Mouse (Mus musculus): Measurements from ENCODE around the gene Tll2. TPM values are rescaled to one million over a fixed set of nuclear protein-coding genes. Genes with fewer than 3 reads are reported as not detected.

Gene Tll2
- polyA plus RNA-seq, 1 experiment from 2014 or later: not detected

GRCm38 (mm10) chr19:41165144-41165913, 41.3 kb downstream of the Tll2 start:
- H3K4me1 ChIP-seq (replicated peaks; ENCODE audit: insufficient read depth, low read length): no peaks in the 10 kb centered on the region
- DNase-seq (ENCODE audit: low spot score): no peak
- no peaks in the 10 kb centered on the region for H3K27me3 ChIP-seq (ENCODE audit: insufficient read depth, low read length)
- ATAC-seq (replicated peaks; ENCODE audit: low FRiP score, low read depth): no peak
- H3K27ac ChIP-seq: no peak overlapping the region
- no peaks in the 10 kb centered on the region for H3K9me3 ChIP-seq (replicated peaks; ENCODE audit: low read length)
- H3K9ac ChIP-seq (ENCODE audit: low read depth, low read length): no peak overlapping the region
- H3K36me3 ChIP-seq (ENCODE audit: insufficient read depth, low read length): no peaks in the 10 kb centered on the region
- no peak overlapping the region for H3K4me3 ChIP-seq (replicated peaks; ENCODE audit: low read depth, low read length)
- no peak for TF ChIP-seq CTCF (IDR thresholded peaks at IDR 0.05; ENCODE audit: low read depth)
- H3K4me2 ChIP-seq (ENCODE audit: low read length): no peak overlapping the region
- WGBS: 62% methylated on average over 14 of the region's 14 CpGs

GRCm38 (mm10) chr19:41164447-41165095, 42.1 kb downstream of the Tll2 start:
- ATAC-seq (replicated peaks; ENCODE audit: low FRiP score, low read depth): no peak
- H3K36me3 ChIP-seq (ENCODE audit: insufficient read depth, low read length): no peaks in the 10 kb centered on the region
- no peak overlapping the region for H3K9ac ChIP-seq (ENCODE audit: low read depth, low read length)
- H3K27ac ChIP-seq: no peak overlapping the region
- H3K4me2 ChIP-seq (ENCODE audit: low read length): no peak overlapping the region
- no peaks in the 10 kb centered on the region for H3K27me3 ChIP-seq (ENCODE audit: insufficient read depth, low read length)
- no peaks in the 10 kb centered on the region for H3K9me3 ChIP-seq (replicated peaks; ENCODE audit: low read length)
- WGBS: 61% methylated on average over 10 of the region's 10 CpGs
- no peak for DNase-seq (ENCODE audit: low spot score)
- TF ChIP-seq CTCF (IDR thresholded peaks at IDR 0.05; ENCODE audit: low read depth): no peak
- no peak overlapping the region for H3K4me3 ChIP-seq (replicated peaks; ENCODE audit: low read depth, low read length)
- H3K4me1 ChIP-seq (replicated peaks; ENCODE audit: insufficient read depth, low read length): no peaks in the 10 kb centered on the region

DNA sequence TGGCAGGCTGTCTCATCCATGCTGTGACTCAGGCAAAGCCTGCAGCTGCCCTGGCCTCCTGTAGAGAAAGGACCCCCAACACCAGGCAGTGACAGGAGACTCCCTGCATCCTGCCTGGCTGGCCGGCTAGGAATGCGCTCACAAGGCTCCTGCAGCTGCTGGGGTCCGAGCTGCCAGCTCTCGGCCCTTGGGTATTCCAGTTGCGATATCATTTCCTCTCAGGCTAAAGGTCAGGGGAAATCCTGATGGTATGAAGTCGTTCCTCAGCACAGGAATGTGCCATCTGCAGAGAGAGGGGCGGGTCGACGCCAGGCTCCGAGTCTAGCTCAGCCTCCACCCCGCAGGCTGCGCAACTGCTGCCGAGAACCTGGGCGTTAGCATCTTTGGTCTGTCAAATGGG, 46.2 kb downstream of the Tll2 start:
- Histone ChIP-seq H3K9me3 (replicated peaks; ENCODE audit: low read length) (no peaks in the 10 kb centered on the region), H3K27me3 (ENCODE audit: insufficient read depth, low read length) (no peaks in the 10 kb centered on the region), H3K4me3 (replicated peaks; ENCODE audit: low read depth, low read length) (no peak overlapping the region), H3K4me1 (replicated peaks; ENCODE audit: insufficient read depth, low read length) (no peaks in the 10 kb centered on the region), H3K36me3 (ENCODE audit: insufficient read depth, low read length) (no peaks in the 10 kb centered on the region), H3K9ac (ENCODE audit: low read depth, low read length) (no peak overlapping the region), H3K4me2 (ENCODE audit: low read length) (no peak overlapping the region), H3K27ac (no peak overlapping the region)
- ATAC-seq (replicated peaks; ENCODE audit: low FRiP score, low read depth) (no peak), DNase-seq (ENCODE audit: low spot score) (no peak)
- 37% methylated on average over 14 of the region's 14 CpGs for WGBS
- TF ChIP-seq CTCF (IDR thresholded peaks at IDR 0.05; ENCODE audit: low read depth): no peak

- H3K27me3 ChIP-seq (ENCODE audit: insufficient read depth, low read length): no peaks in the 10 kb centered on the region
- WGBS: 52% methylated on average over 7 of the region's 7 CpGs
- ATAC-seq (replicated peaks; ENCODE audit: low FRiP score, low read depth) (no peak), DNase-seq (ENCODE audit: low spot score) (no peak)
- H3K4me2 ChIP-seq (ENCODE audit: low read length): no peak overlapping the region
- no peaks in the 10 kb centered on the region for H3K4me1 ChIP-seq (replicated peaks; ENCODE audit: insufficient read depth, low read length)
- TF ChIP-seq CTCF (IDR thresholded peaks at IDR 0.05; ENCODE audit: low read depth): no peak
- H3K4me3 ChIP-seq (replicated peaks; ENCODE audit: low read depth, low read length): no peak overlapping the region
- no peaks in the 10 kb centered on the region for H3K36me3 ChIP-seq (ENCODE audit: insufficient read depth, low read length)
- H3K9ac ChIP-seq (ENCODE audit: low read depth, low read length): no peak overlapping the region
- H3K9me3 ChIP-seq (replicated peaks; ENCODE audit: low read length): no peaks in the 10 kb centered on the region
- no peak overlapping the region for H3K27ac ChIP-seq
Measured at GRCm38 (mm10) chr19:41154681-41155080, 52.0 kb downstream of the Tll2 start.

- Histone ChIP-seq H3K4me1 (replicated peaks; ENCODE audit: insufficient read depth, low read length) (no peaks in the 10 kb centered on the region), H3K27ac (no peak overlapping the region), H3K27me3 (ENCODE audit: insufficient read depth, low read length) (no peaks in the 10 kb centered on the region), H3K4me2 (ENCODE audit: low read length) (no peak overlapping the region), H3K36me3 (ENCODE audit: insufficient read depth, low read length) (no peaks in the 10 kb centered on the region), H3K9me3 (replicated peaks; ENCODE audit: low read length) (no peaks in the 10 kb centered on the region), H3K9ac (ENCODE audit: low read depth, low read length) (no peak overlapping the region), H3K4me3 (replicated peaks; ENCODE audit: low read depth, low read length) (no peak overlapping the region)
- peak; percentile 17 for DNase-seq (ENCODE audit: low spot score)
- no peak for TF ChIP-seq CTCF (IDR thresholded peaks at IDR 0.05; ENCODE audit: low read depth)
- 67% methylated on average over 4 of the region's 4 CpGs for WGBS
- ATAC-seq (replicated peaks; ENCODE audit: low FRiP score, low read depth): no peak
Measured at GRCm38 (mm10) chr19:41152462-41152861, 54.2 kb downstream of the Tll2 start.

DNA sequence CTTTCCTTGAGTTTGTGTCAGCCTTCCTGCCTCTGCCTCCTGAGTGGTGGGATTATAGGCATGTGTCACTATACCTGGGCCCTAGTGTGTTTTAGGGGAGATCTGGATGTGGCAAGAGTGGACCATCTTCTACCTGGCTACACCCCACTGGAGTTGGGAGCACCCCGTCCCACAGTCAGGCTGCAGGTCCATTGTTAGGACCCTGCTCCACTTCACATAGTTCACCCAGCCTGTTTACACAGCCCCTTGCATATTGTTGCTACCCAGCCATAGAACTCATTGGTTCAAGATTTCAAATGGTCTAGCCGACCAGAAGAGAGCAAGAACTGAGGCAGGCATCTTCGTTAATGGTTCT, 54.6 kb downstream of the Tll2 start:
- Histone ChIP-seq H3K4me3 (replicated peaks; ENCODE audit: low read depth, low read length) (no peak overlapping the region), H3K27me3 (ENCODE audit: insufficient read depth, low read length) (no peaks in the 10 kb centered on the region), H3K27ac (no peak overlapping the region), H3K4me2 (ENCODE audit: low read length) (no peak overlapping the region), H3K9me3 (replicated peaks; ENCODE audit: low read length) (no peaks in the 10 kb centered on the region), H3K9ac (ENCODE audit: low read depth, low read length) (no peak overlapping the region), H3K36me3 (ENCODE audit: insufficient read depth, low read length) (no peaks in the 10 kb centered on the region), H3K4me1 (replicated peaks; ENCODE audit: insufficient read depth, low read length) (no peaks in the 10 kb centered on the region)
- DNase-seq (ENCODE audit: low spot score) (no peak), ATAC-seq (replicated peaks; ENCODE audit: low FRiP score, low read depth) (no peak)
- TF ChIP-seq CTCF (IDR thresholded peaks at IDR 0.05; ENCODE audit: low read depth): no peak
- WGBS: 89% methylated on average over 3 of the region's 3 CpGs
